ENCODE assay signal across 8 mouse cellular contexts in genomic region chr15:8443926-8444889, GRCm38 (mm10). TPM values are rescaled to one million over a fixed set of nuclear protein-coding genes. Genes with fewer than 3 reads are reported as not detected.
DNase-seq lines count a peak whose midpoint lies in the region; ATAC-seq and TF ChIP-seq lines count a peak whose summit lies in the region.

Gene Nipbl, minus strand, starts transcription at chr15:8444463.

- ATAC-seq in frontal cortex, adult (ENCODE audit: low TSS enrichment) = peak; percentile 85
- peak; percentile 89 for ATAC-seq in lung, embryonic 16.5 days (ENCODE audit: low read depth)

- 0 out of 2 replicates have a peak, but pooled peaks have one; percentile 11 for TF ChIP-seq CTCF in thymus, adult 2 months (IDR thresholded peaks at IDR 0.05; ENCODE audit: borderline replicate concordance, control insufficient read depth, extremely low read depth, insufficient read depth, low read length, poor library complexity)

- H3K36me3 ChIP-seq in hindbrain, embryonic 10.5 days = no peaks in the 10 kb centered on the region
- H3K36me3 ChIP-seq in lung, embryonic 16.5 days (ENCODE audit: control insufficient read depth, insufficient read depth, low read length) = no peaks in the 10 kb centered on the region
- H3K36me3 ChIP-seq in thymus, adult 2 months (ENCODE audit: control insufficient read depth, insufficient read depth, low read length) = no peaks in the 10 kb centered on the region

- peak within 1 kb of the TSS; percentile 98 for H3K27ac ChIP-seq in hindbrain, embryonic 10.5 days
- H3K27ac ChIP-seq in lung, embryonic 16.5 days (ENCODE audit: low read length) = peak within 1 kb of the TSS; percentile 100
- peak within 1 kb of the TSS; percentile 98 for H3K27ac ChIP-seq in thymus, adult 2 months (ENCODE audit: control insufficient read depth, insufficient read depth, low read length)

- H3K9me3 ChIP-seq in hindbrain, embryonic 10.5 days = no peaks in the 10 kb centered on the region
- no peaks in the 10 kb centered on the region for H3K9me3 ChIP-seq in lung, embryonic 16.5 days (ENCODE audit: control insufficient read depth, low read length)

- H3K27me3 ChIP-seq in hindbrain, embryonic 10.5 days (ENCODE audit: insufficient read depth, poor library complexity, severe bottlenecking) = no peaks in the 10 kb centered on the region
- H3K27me3 ChIP-seq in lung, embryonic 16.5 days (ENCODE audit: control insufficient read depth, insufficient read depth, low read depth, low read length) = no peaks in the 10 kb centered on the region
- no peaks in the 10 kb centered on the region for H3K27me3 ChIP-seq in thymus, adult 2 months (ENCODE audit: control insufficient read depth, insufficient read depth, low read length)

- peak within 1 kb of the TSS; percentile 90 for H3K4me2 ChIP-seq in lung, embryonic 16.5 days (ENCODE audit: low read depth, low read length)

- peaks cover 37% of the 10 kb centered on the region for H3K4me1 ChIP-seq in hindbrain, embryonic 10.5 days (replicated peaks)
- H3K4me1 ChIP-seq in lung, embryonic 16.5 days (replicated peaks; ENCODE audit: control insufficient read depth, insufficient read depth, low read length) = peaks cover 9% of the 10 kb centered on the region
- H3K4me1 ChIP-seq in thymus, adult 2 months (replicated peaks; ENCODE audit: control insufficient read depth, insufficient read depth, low read length) = peaks cover 6% of the 10 kb centered on the region

- peak within 1 kb of the TSS; percentile 95 for H3K4me3 ChIP-seq in hindbrain, embryonic 10.5 days
- peak within 1 kb of the TSS; percentile 96 for H3K4me3 ChIP-seq in lung, embryonic 16.5 days (ENCODE audit: low read length)
- peak within 1 kb of the TSS; percentile 97 for H3K4me3 ChIP-seq in thymus, adult 2 months (ENCODE audit: control insufficient read depth, insufficient read depth, low read length)

- DNase-seq in MN1 (ENCODE audit: low spot score) = peak; percentile 97
- peak; percentile 89 for DNase-seq in cerebellum, adult 9-10 months
- peak; percentile 93 for DNase-seq in hindbrain, embryonic 10.5 days (ENCODE audit: low spot score)
- DNase-seq in layer of hippocampus, adult 9-11 months = peak; percentile 92
- DNase-seq in ovary, adult 18-20 months (ENCODE audit: low spot score) = peak; percentile 86
- DNase-seq in thymus, adult 2 months = peak; percentile 91

- H3K9ac ChIP-seq in lung, embryonic 16.5 days (ENCODE audit: low read length) = peak within 1 kb of the TSS; percentile 99

- TF ChIP-seq POLR2A in thymus, adult 2 months (IDR thresholded peaks at IDR 0.05; ENCODE audit: control insufficient read depth, extremely low read depth, insufficient read depth, low read length, poor library complexity) = peak; percentile 92

- WGBS in hindbrain, embryonic 10.5 days = under 1% methylated on average over 87 of the region's 102 CpGs
- WGBS in lung, embryonic 16.5 days = 0% methylated on average over 67 of the region's 102 CpGs
- WGBS in thymus, adult 2 months = under 1% methylated on average over 96 of the region's 102 CpGs

RNA-seq across cellular contexts. Expression of gene Nipbl, which starts in this region (rescaled TPM):
- polyA plus RNA-seq in hindbrain, embryonic 10.5 days (2016; fragmentation: Nextera tagmentation; extraction: Ambion mirVana) = 15.0 and 17.2 TPM in 2 replicates
- polyA plus RNA-seq in lung, embryonic 16.5 days (2015; fragmentation: Nextera tagmentation; extraction: Ambion mirVana) = 16.2 and 17.8 TPM in 2 replicates
- polyA plus RNA-seq in thymus, adult 2 months (2012; rRNA removed) = 19.5 and 21.3 TPM in 2 replicates

Comparison
In these comparisons a context has a peak if more than half of its experiments do, and no peak if none do; other contexts are left out.
1. Peak in every context shown above with its lines: DNase-seq, ATAC-seq, H3K4me3 ChIP-seq and H3K27ac ChIP-seq.